20 mouse cellular contexts compared by ENCODE assay signal in genomic region chr2:41263507-41264227, GRCm38 (mm10).
DNase-seq lines count a peak whose midpoint lies in the region; ATAC-seq and TF ChIP-seq lines count a peak whose summit lies in the region.
"Had no signal": no experiment of that assay in that cellular context is flagged by ENCODE, and none has a peak within 500 bp of the region (broad histone marks: within the 10 kb centered on the region; RNA-seq: fewer than 3 reads in every experiment).

No protein-coding gene starts in this region.

- 69% methylated on average over 6 of the region's 6 CpGs for WGBS in hindbrain, embryonic 12.5 days
- 75% methylated on average over 6 of the region's 6 CpGs for WGBS in hindbrain, embryonic 14.5 days
- WGBS in forebrain, embryonic 11.5 days = 81% methylated on average over 6 of the region's 6 CpGs
- 65% methylated on average over 6 of the region's 6 CpGs for WGBS in hindbrain, postnatal 0 days
- 60% methylated on average over 6 of the region's 6 CpGs for WGBS in midbrain, embryonic 16.5 days

- no peaks in the 10 kb centered on the region for H3K36me3 ChIP-seq in hindbrain, embryonic 12.5 days
- no peaks in the 10 kb centered on the region for H3K36me3 ChIP-seq in hindbrain, embryonic 14.5 days (replicated peaks; ENCODE audit: control insufficient read depth, insufficient read depth)
- no peaks in the 10 kb centered on the region for H3K36me3 ChIP-seq in forebrain, embryonic 11.5 days (ENCODE audit: control insufficient read depth, insufficient read depth, low read length)
- no peaks in the 10 kb centered on the region for H3K36me3 ChIP-seq in hindbrain, postnatal 0 days (ENCODE audit: insufficient read depth, low read length)
- H3K36me3 ChIP-seq in midbrain, embryonic 16.5 days (ENCODE audit: control insufficient read depth, insufficient read depth, low read length) = no peaks in the 10 kb centered on the region
- H3K36me3 ChIP-seq: embryonic facial prominence, embryonic 12.5 days; heart, embryonic 13.5 days; limb, embryonic 13.5 days had no signal

- H3K27me3 ChIP-seq in hindbrain, embryonic 12.5 days = no peaks in the 10 kb centered on the region
- H3K27me3 ChIP-seq in hindbrain, embryonic 14.5 days (ENCODE audit: control insufficient read depth, insufficient read depth, low read length) = no peaks in the 10 kb centered on the region
- no peaks in the 10 kb centered on the region for H3K27me3 ChIP-seq in forebrain, embryonic 11.5 days (ENCODE audit: control insufficient read depth, insufficient read depth, low read length)
- H3K27me3 ChIP-seq in hindbrain, postnatal 0 days (ENCODE audit: insufficient read depth, low read length) = no peaks in the 10 kb centered on the region
- no peaks in the 10 kb centered on the region for H3K27me3 ChIP-seq in midbrain, embryonic 16.5 days (ENCODE audit: control insufficient read depth, insufficient read depth, low read depth, low read length)
- H3K27me3 ChIP-seq: CH12.LX; embryonic facial prominence, embryonic 12.5 days; heart, embryonic 13.5 days; limb, embryonic 13.5 days had no signal

- no peak overlapping the region for H3K4me3 ChIP-seq in hindbrain, embryonic 12.5 days
- no peak overlapping the region for H3K4me3 ChIP-seq in hindbrain, embryonic 14.5 days (replicated peaks; ENCODE audit: low read length)
- H3K4me3 ChIP-seq in forebrain, embryonic 11.5 days (ENCODE audit: low read depth, low read length) = no peak overlapping the region
- no peak overlapping the region for H3K4me3 ChIP-seq in hindbrain, postnatal 0 days (ENCODE audit: low read length)
- no peak overlapping the region for H3K4me3 ChIP-seq in midbrain, embryonic 16.5 days (ENCODE audit: low read depth, low read length)
- H3K4me3 ChIP-seq: embryonic facial prominence, embryonic 12.5 days; erythroblast, embryonic 14.5 days; heart, embryonic 13.5 days; limb, embryonic 13.5 days had no signal

- no peak for TF ChIP-seq CTCF in hindbrain, postnatal 0 days (IDR thresholded peaks at IDR 0.05; ENCODE audit: low read depth)

- H3K4me1 ChIP-seq in hindbrain, embryonic 12.5 days = no peaks in the 10 kb centered on the region
- H3K4me1 ChIP-seq in hindbrain, embryonic 14.5 days (replicated peaks; ENCODE audit: control insufficient read depth, insufficient read depth, low read length) = 0 out of 2 replicates have a peak, but pooled peaks cover 6% of the 10 kb centered on the region
- H3K4me1 ChIP-seq in forebrain, embryonic 11.5 days (replicated peaks; ENCODE audit: control insufficient read depth, insufficient read depth, low read length) = no peaks in the 10 kb centered on the region
- H3K4me1 ChIP-seq in hindbrain, postnatal 0 days (ENCODE audit: insufficient read depth, low read length) = no peaks in the 10 kb centered on the region
- H3K4me1 ChIP-seq in midbrain, embryonic 16.5 days (ENCODE audit: control insufficient read depth, insufficient read depth, low read length) = 0 out of 2 replicates have a peak, but pooled peaks cover 3% of the 10 kb centered on the region
- H3K4me1 ChIP-seq: embryonic facial prominence, embryonic 12.5 days; heart, embryonic 13.5 days; limb, embryonic 13.5 days had no signal

- no peak for DNase-seq in hindbrain, embryonic 14.5 days (ENCODE audit: low spot score)
- no peak for DNase-seq in forebrain, embryonic 11.5 days (ENCODE audit: low spot score)
- DNase-seq in hindbrain, postnatal 0 days (ENCODE audit: low spot score) = peak; percentile 5
- DNase-seq in cerebellum, adult 18-20 months = no peak
- DNase-seq in kidney, postnatal 25 days = no peak
- DNase-seq: adrenal gland, postnatal 25 days; cerebellum, adult 2 months; gastrocnemius, postnatal 14 days; heart, adult 18-20 months; heart, postnatal 4 days; spleen, adult 18-20 months had no signal

- H3K9ac ChIP-seq in hindbrain, embryonic 12.5 days = no peak overlapping the region
- H3K9ac ChIP-seq in hindbrain, embryonic 14.5 days = no peak overlapping the region
- H3K9ac ChIP-seq in forebrain, embryonic 11.5 days (ENCODE audit: low read length) = no peak overlapping the region
- no peak overlapping the region for H3K9ac ChIP-seq in hindbrain, postnatal 0 days (replicated peaks; ENCODE audit: low read length)
- H3K9ac ChIP-seq in midbrain, embryonic 16.5 days (ENCODE audit: low read depth, low read length) = no peak overlapping the region
- H3K9ac ChIP-seq: embryonic facial prominence, embryonic 12.5 days; heart, embryonic 13.5 days; limb, embryonic 13.5 days; liver, embryonic 14.5 days had no signal

- no peak for ATAC-seq in hindbrain, embryonic 12.5 days (ENCODE audit: low FRiP score)
- no peak for ATAC-seq in hindbrain, embryonic 14.5 days (ENCODE audit: low FRiP score)
- peak; percentile 55; the same call in 1 of the 2 replicates for ATAC-seq in forebrain, embryonic 11.5 days (replicated peaks; ENCODE audit: low FRiP score)
- no peak for ATAC-seq in hindbrain, postnatal 0 days
- ATAC-seq in midbrain, embryonic 16.5 days = no peak; the same call in 1 of the 2 replicates
- ATAC-seq: intestine, embryonic 16.5 days had no signal

- peak overlapping the region; percentile 26 for H3K27ac ChIP-seq in hindbrain, embryonic 12.5 days
- no peak overlapping the region for H3K27ac ChIP-seq in hindbrain, embryonic 14.5 days
- no peak overlapping the region for H3K27ac ChIP-seq in forebrain, embryonic 11.5 days (ENCODE audit: low read depth, low read length)
- H3K27ac ChIP-seq in hindbrain, postnatal 0 days = peak overlapping the region; percentile 34
- peak overlapping the region; percentile 57; the same call in 1 of the 2 replicates for H3K27ac ChIP-seq in midbrain, embryonic 16.5 days (ENCODE audit: low read length)
- H3K27ac ChIP-seq: embryonic facial prominence, embryonic 12.5 days; heart, embryonic 13.5 days; limb, embryonic 13.5 days; liver, embryonic 14.5 days had no signal

- no peak overlapping the region for H3K4me2 ChIP-seq in hindbrain, embryonic 12.5 days (replicated peaks)
- H3K4me2 ChIP-seq in hindbrain, embryonic 14.5 days (replicated peaks) = no peak overlapping the region
- no peak overlapping the region for H3K4me2 ChIP-seq in forebrain, embryonic 11.5 days (ENCODE audit: low read depth, low read length, severe bottlenecking)
- H3K4me2 ChIP-seq in hindbrain, postnatal 0 days (ENCODE audit: low read depth, low read length) = no peak overlapping the region
- H3K4me2 ChIP-seq in midbrain, embryonic 16.5 days (ENCODE audit: low read length) = no peak overlapping the region
- H3K4me2 ChIP-seq: embryonic facial prominence, embryonic 12.5 days; heart, embryonic 13.5 days; limb, embryonic 13.5 days had no signal

- no peaks in the 10 kb centered on the region for H3K9me3 ChIP-seq in hindbrain, embryonic 12.5 days (replicated peaks)
- H3K9me3 ChIP-seq in hindbrain, embryonic 14.5 days (ENCODE audit: control insufficient read depth, low read length) = no peaks in the 10 kb centered on the region
- no peaks in the 10 kb centered on the region for H3K9me3 ChIP-seq in forebrain, embryonic 11.5 days (ENCODE audit: control insufficient read depth, low read length)
- H3K9me3 ChIP-seq in hindbrain, postnatal 0 days (ENCODE audit: low read length) = no peaks in the 10 kb centered on the region
- H3K9me3 ChIP-seq in midbrain, embryonic 16.5 days (replicated peaks; ENCODE audit: control insufficient read depth, low read length, poor library complexity, severe bottlenecking) = no peaks in the 10 kb centered on the region
- H3K9me3 ChIP-seq: embryonic facial prominence, embryonic 12.5 days; heart, embryonic 13.5 days; limb, embryonic 13.5 days had no signal

Comparison
In these comparisons a context has a peak if more than half of its experiments do, and no peak if none do; other contexts are left out.
1. H3K27ac ChIP-seq: peak in hindbrain, embryonic 12.5 days (single experiment), hindbrain, postnatal 0 days (single experiment) and midbrain, embryonic 16.5 days (single experiment); none in hindbrain, embryonic 14.5 days (single experiment) and forebrain, embryonic 11.5 days (single experiment).